Mouse (Mus musculus) mammary gland, adult 2 months (tissue): ENCODE measurements around the gene Rpl10a. TPM values are rescaled to one million over a fixed set of nuclear protein-coding genes. Genes with fewer than 3 reads are reported as not detected.

Source experiments
- polyA plus RNA-seq: library from polyadenylated mRNA; depleted of rRNA; stranded (reverse); fragments of >200 nt; gene quantifications from 2 replicates; pipeline ENCODE4 v1.2.3, GENCODE M21; 2012; ENCODE audit warnings: low replicate concordance; rRNA removed

The Rpl10a gene
- polyA plus RNA-seq: 1,640 and 3,869 TPM in 2 replicates

GRCm38 (mm10) chr17:28328366-28328928 lies at the start of gene Rpl10a:
TSS of gene Rpl10a (plus strand) at chr17:28328471.

GRCm38 (mm10) chr17:28313212-28313879 lies 14.9 kb upstream of the Rpl10a start, which contains the start of gene Fance:
TSS of gene Fance (plus strand) at chr17:28313519.

GRCm38 (mm10) chr17:28350466-28351352 lies 22.4 kb downstream of the Rpl10a start, which contains the start of gene Tead3:
TSS of gene Tead3 (minus strand) at chr17:28350817.

DNA sequence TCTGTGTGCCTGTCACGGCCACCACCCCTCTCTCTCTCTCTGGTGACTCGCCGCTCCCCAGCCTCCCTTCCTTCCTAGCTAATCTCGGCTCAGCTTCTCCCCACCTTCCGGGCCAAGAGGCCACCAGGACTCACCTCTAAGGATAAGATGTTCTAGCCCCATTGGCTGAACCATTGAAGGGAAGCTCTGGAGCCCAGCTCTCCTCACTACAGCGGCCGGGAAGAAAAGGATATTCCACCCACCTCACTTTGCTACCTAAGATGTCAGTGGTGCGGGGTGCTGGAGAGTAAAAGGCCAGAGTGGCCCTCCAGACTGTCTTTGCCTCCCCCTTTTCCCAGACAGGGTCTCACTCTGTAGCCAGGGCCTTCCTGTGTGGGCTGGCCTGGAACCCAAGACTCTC lies 36.9 kb downstream of the Rpl10a start, which contains the start of gene Tulp1:
Gene Tulp1, minus strand, starts transcription at position 101 of the 400 bp plus-strand sequence.

Other genes with a start within 250 kb of the Rpl10a start
- gene Tcp11, start 247.8 kb upstream of the Rpl10a start, polyA plus RNA-seq: 0.65 and 1.2 TPM in 2 replicates
- 3.3 and 4.4 TPM in 2 replicates for gene Scube3, start 186.3 kb upstream of the Rpl10a start, polyA plus RNA-seq
- gene Zfp523, start 151.3 kb upstream of the Rpl10a start, polyA plus RNA-seq: 38.4 and 69.0 TPM in 2 replicates
- 21.5 and 48.5 TPM in 2 replicates for gene Def6, start 120.7 kb upstream of the Rpl10a start, polyA plus RNA-seq
- gene Ppard, start 95.8 kb upstream of the Rpl10a start, polyA plus RNA-seq: 39.9 and 51.9 TPM in 2 replicates
- gene Fance, start 15.0 kb upstream of the Rpl10a start, polyA plus RNA-seq: 14.5 and 25.4 TPM in 2 replicates
- 14.7 and 22.6 TPM in 2 replicates for gene Tead3, start 22.3 kb downstream of the Rpl10a start, polyA plus RNA-seq
- 1.2 and 2.5 TPM in 2 replicates for gene Tulp1, start 36.8 kb downstream of the Rpl10a start, polyA plus RNA-seq
- gene Fkbp5, start 189.1 kb downstream of the Rpl10a start, polyA plus RNA-seq: 14.9 and 15.4 TPM in 2 replicates
- 0.09 and 0.23 TPM in 2 replicates for gene Armc12, start 202.3 kb downstream of the Rpl10a start, polyA plus RNA-seq
- gene Clpsl2, start 220.9 kb downstream of the Rpl10a start, polyA plus RNA-seq: not detected in 2 replicates
- 0.54 and 2.5 TPM in 2 replicates for gene Clps, start 232.3 kb downstream of the Rpl10a start, polyA plus RNA-seq
- gene Lhfpl5, start 247.2 kb downstream of the Rpl10a start, polyA plus RNA-seq: not detected in 2 replicates